Mouse (Mus musculus): Measurements from ENCODE around the gene Adamtsl3. TPM values are rescaled to one million over a fixed set of nuclear protein-coding genes. Genes with fewer than 3 reads are reported as not detected.

Adamtsl3 gene
- polyA plus RNA-seq (2015; fragmentation: Nextera tagmentation; extraction: Ambion mirVana) = 0.61 and 0.68 TPM in 2 replicates

DNA sequence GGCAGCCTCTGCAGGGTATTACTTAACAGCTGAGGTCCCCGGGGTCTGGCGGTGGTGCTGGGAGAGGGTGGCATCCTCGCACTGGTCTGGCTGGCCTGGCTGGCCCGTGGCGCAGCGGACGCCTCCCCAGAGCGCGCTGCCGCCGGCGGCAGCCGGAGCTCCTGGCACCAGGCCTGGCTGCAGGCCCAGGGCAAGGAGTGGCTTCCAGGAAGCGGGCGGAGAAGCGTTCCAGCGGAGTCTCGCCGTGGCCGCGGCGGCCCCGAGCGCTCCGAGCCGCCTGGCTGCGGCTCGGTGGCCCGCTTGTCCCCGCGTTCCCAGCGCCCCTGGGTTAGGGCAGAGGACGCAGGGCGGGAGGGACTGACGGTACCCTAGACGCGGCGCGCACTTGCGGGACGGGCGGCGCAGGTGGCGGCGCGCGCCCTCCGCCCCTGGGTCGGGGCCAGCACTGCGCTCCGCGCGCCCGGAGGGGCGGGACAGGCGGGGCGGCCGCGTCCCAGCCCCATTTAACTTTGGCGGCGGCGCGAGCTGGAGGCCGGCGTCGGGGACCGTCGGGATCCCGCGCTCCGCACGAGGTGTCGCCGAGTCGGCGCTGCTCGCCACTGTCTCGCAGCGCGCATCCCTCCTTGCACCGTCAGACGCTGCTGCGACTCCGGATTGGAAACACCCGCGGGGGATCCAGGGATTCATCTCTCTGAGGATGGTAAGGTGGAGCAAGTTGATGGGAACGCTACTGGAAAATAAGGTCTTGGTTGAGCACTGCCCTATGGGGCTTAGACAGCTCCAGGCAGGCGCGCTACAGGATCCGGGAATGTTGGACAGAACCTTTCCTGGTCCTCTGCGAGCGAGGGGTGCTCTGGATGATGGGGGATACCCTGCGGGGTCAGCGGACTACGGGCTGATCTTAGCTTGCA lies at the start of gene Adamtsl3:
Gene Adamtsl3 (plus strand): TSS at position 484 of the 911 bp plus-strand sequence.
- Histone ChIP-seq H3K9ac (ENCODE audit: low read depth, low read length) (peak within 1 kb of the TSS; percentile 42), H3K4me3 (ENCODE audit: low read length) (peak within 1 kb of the TSS; percentile 50)
- ATAC-seq = peak; percentile 60

GRCm38 (mm10) chr7:82287242-82287641 lies 48.3 kb upstream of the Adamtsl3 start:
- no peak overlapping the region for H3K9ac ChIP-seq (ENCODE audit: low read depth, low read length)
- no peak overlapping the region for H3K27ac ChIP-seq (ENCODE audit: low read length)
- H3K9me3 ChIP-seq (ENCODE audit: control insufficient read depth, low read length) = no peaks in the 10 kb centered on the region
- no peak for ATAC-seq
- WGBS = 84% methylated on average over 2 of the region's 2 CpGs
- no peak overlapping the region for H3K4me2 ChIP-seq (ENCODE audit: low read depth, low read length)
- no peaks in the 10 kb centered on the region for H3K27me3 ChIP-seq (replicated peaks; ENCODE audit: control insufficient read depth, insufficient read depth, low read length)
- no peaks in the 10 kb centered on the region for H3K4me1 ChIP-seq (ENCODE audit: control insufficient read depth, insufficient read depth, low read length)
- H3K4me3 ChIP-seq (ENCODE audit: low read length) = no peak overlapping the region
- H3K36me3 ChIP-seq (ENCODE audit: control insufficient read depth, insufficient read depth, low read length) = no peaks in the 10 kb centered on the region

More for the DNA sequence above, at the start of gene Adamtsl3:
- WGBS = under 1% methylated on average over 78 of the region's 95 CpGs
- Histone ChIP-seq H3K9me3 (ENCODE audit: control insufficient read depth, low read length) (no peaks in the 10 kb centered on the region), H3K27ac (ENCODE audit: low read length) (no peak within 1 kb of the TSS), H3K4me2 (ENCODE audit: low read depth, low read length) (peak within 1 kb of the TSS; percentile 83), H3K27me3 (replicated peaks; ENCODE audit: control insufficient read depth, insufficient read depth, low read length) (peaks cover 31% of the 10 kb centered on the region), H3K36me3 (ENCODE audit: control insufficient read depth, insufficient read depth, low read length) (no peaks in the 10 kb centered on the region), H3K4me1 (ENCODE audit: control insufficient read depth, insufficient read depth, low read length) (peaks cover 4% of the 10 kb centered on the region)

DNA sequence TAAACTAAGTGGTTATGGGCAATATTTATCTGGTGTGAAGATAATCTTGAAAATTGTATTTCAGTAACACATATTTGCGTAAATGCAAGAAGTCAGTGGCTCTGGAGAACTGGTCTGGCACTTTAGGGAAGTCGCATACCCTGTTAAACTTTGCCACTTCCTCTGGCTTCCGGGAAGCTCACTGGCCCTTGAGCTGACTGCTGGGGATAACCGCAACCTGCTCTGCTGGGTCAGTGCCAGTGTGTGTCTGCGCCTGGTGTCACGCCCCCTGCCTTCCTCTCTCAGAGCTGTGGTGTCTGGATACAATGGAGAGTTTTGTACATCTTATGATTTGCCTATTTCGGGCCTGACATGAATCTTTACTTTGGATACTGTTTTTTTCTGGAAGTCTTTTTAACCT lies 42.1 kb upstream of the Adamtsl3 start:
- 60% methylated on average over 7 of the region's 7 CpGs for WGBS
- H3K4me3 ChIP-seq (ENCODE audit: low read length) = no peak overlapping the region
- H3K4me1 ChIP-seq (ENCODE audit: control insufficient read depth, insufficient read depth, low read length) = peaks cover 10% of the 10 kb centered on the region
- H3K9me3 ChIP-seq (ENCODE audit: control insufficient read depth, low read length) = no peaks in the 10 kb centered on the region
- no peak overlapping the region for H3K27ac ChIP-seq (ENCODE audit: low read length)
- H3K36me3 ChIP-seq (ENCODE audit: control insufficient read depth, insufficient read depth, low read length) = no peaks in the 10 kb centered on the region
- no peak for ATAC-seq
- H3K27me3 ChIP-seq (replicated peaks; ENCODE audit: control insufficient read depth, insufficient read depth, low read length) = no peaks in the 10 kb centered on the region
- no peak overlapping the region for H3K4me2 ChIP-seq (ENCODE audit: low read depth, low read length)
- no peak overlapping the region for H3K9ac ChIP-seq (ENCODE audit: low read depth, low read length)

GRCm38 (mm10) chr7:82294083-82294482 lies 41.4 kb upstream of the Adamtsl3 start:
- H3K27ac ChIP-seq (ENCODE audit: low read length) = no peak overlapping the region
- WGBS = 72% methylated on average over 10 of the region's 10 CpGs
- H3K27me3 ChIP-seq (replicated peaks; ENCODE audit: control insufficient read depth, insufficient read depth, low read length) = no peaks in the 10 kb centered on the region
- peaks cover 10% of the 10 kb centered on the region for H3K4me1 ChIP-seq (ENCODE audit: control insufficient read depth, insufficient read depth, low read length)
- H3K4me2 ChIP-seq (ENCODE audit: low read depth, low read length) = no peak overlapping the region
- no peak overlapping the region for H3K4me3 ChIP-seq (ENCODE audit: low read length)
- H3K9ac ChIP-seq (ENCODE audit: low read depth, low read length) = no peak overlapping the region
- no peaks in the 10 kb centered on the region for H3K36me3 ChIP-seq (ENCODE audit: control insufficient read depth, insufficient read depth, low read length)
- no peak for ATAC-seq
- no peaks in the 10 kb centered on the region for H3K9me3 ChIP-seq (ENCODE audit: control insufficient read depth, low read length)

- Histone ChIP-seq H3K27ac (ENCODE audit: low read length) (no peak overlapping the region), H3K9me3 (ENCODE audit: control insufficient read depth, low read length) (no peaks in the 10 kb centered on the region)
Observed at GRCm38 (mm10) chr7:82294611-82295010, 40.9 kb upstream of the Adamtsl3 start.

DNA sequence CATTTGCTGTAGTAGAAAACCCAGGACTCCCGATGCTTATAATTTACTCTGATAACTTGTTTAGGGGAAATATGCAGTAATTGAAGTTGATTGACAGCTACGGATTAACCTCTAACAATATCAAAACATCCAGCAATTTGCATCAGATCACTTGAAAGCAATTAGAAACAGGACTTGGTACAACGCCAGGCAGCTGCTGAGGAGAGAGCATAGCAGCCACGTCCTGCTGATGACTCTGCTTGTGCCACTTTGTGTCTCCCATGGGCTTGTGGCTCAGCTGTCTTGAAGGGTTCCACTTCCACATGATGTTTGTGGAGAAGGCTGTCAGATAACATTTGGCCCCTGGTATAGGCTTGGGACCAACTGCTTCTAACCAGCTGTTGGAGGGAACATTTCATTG lies 27.1 kb upstream of the Adamtsl3 start:
- Histone ChIP-seq H3K4me2 (ENCODE audit: low read depth, low read length) (no peak overlapping the region), H3K27me3 (replicated peaks; ENCODE audit: control insufficient read depth, insufficient read depth, low read length) (no peaks in the 10 kb centered on the region), H3K27ac (ENCODE audit: low read length) (no peak overlapping the region), H3K4me1 (ENCODE audit: control insufficient read depth, insufficient read depth, low read length) (no peaks in the 10 kb centered on the region), H3K9me3 (ENCODE audit: control insufficient read depth, low read length) (no peaks in the 10 kb centered on the region), H3K36me3 (ENCODE audit: control insufficient read depth, insufficient read depth, low read length) (no peaks in the 10 kb centered on the region), H3K4me3 (ENCODE audit: low read length) (no peak overlapping the region), H3K9ac (ENCODE audit: low read depth, low read length) (no peak overlapping the region)
- 69% methylated on average over 4 of the region's 4 CpGs for WGBS
- no peak for ATAC-seq

More at GRCm38 (mm10) chr7:82294611-82295010, 40.9 kb upstream of the Adamtsl3 start:
- ATAC-seq = no peak
- H3K36me3 ChIP-seq (ENCODE audit: control insufficient read depth, insufficient read depth, low read length) = no peaks in the 10 kb centered on the region
- H3K4me2 ChIP-seq (ENCODE audit: low read depth, low read length) = no peak overlapping the region
- no peaks in the 10 kb centered on the region for H3K27me3 ChIP-seq (replicated peaks; ENCODE audit: control insufficient read depth, insufficient read depth, low read length)
- peaks cover 10% of the 10 kb centered on the region for H3K4me1 ChIP-seq (ENCODE audit: control insufficient read depth, insufficient read depth, low read length)
- no peak overlapping the region for H3K4me3 ChIP-seq (ENCODE audit: low read length)
- WGBS = 70% methylated on average over 2 of the region's 2 CpGs
- no peak overlapping the region for H3K9ac ChIP-seq (ENCODE audit: low read depth, low read length)

- ATAC-seq = no peak
- no peak overlapping the region for H3K4me3 ChIP-seq (ENCODE audit: low read length)
- H3K36me3 ChIP-seq (ENCODE audit: control insufficient read depth, insufficient read depth, low read length) = no peaks in the 10 kb centered on the region
- WGBS = 90% methylated on average over 12 of the region's 12 CpGs
- no peak overlapping the region for H3K4me2 ChIP-seq (ENCODE audit: low read depth, low read length)
- no peak overlapping the region for H3K27ac ChIP-seq (ENCODE audit: low read length)
- H3K9me3 ChIP-seq (ENCODE audit: control insufficient read depth, low read length) = no peaks in the 10 kb centered on the region
- H3K4me1 ChIP-seq (ENCODE audit: control insufficient read depth, insufficient read depth, low read length) = no peaks in the 10 kb centered on the region
- H3K9ac ChIP-seq (ENCODE audit: low read depth, low read length) = no peak overlapping the region
- 0 out of 2 replicates have a peak, but pooled peaks cover 2% of the 10 kb centered on the region for H3K27me3 ChIP-seq (replicated peaks; ENCODE audit: control insufficient read depth, insufficient read depth, low read length)
Observed at GRCm38 (mm10) chr7:82318515-82318914, 17.0 kb upstream of the Adamtsl3 start.

- Histone ChIP-seq H3K36me3 (ENCODE audit: control insufficient read depth, insufficient read depth, low read length) (no peaks in the 10 kb centered on the region), H3K9me3 (ENCODE audit: control insufficient read depth, low read length) (no peaks in the 10 kb centered on the region), H3K4me3 (ENCODE audit: low read length) (no peak overlapping the region), H3K4me2 (ENCODE audit: low read depth, low read length) (no peak overlapping the region), H3K27me3 (replicated peaks; ENCODE audit: control insufficient read depth, insufficient read depth, low read length) (0 out of 2 replicates have a peak, but pooled peaks cover 2% of the 10 kb centered on the region), H3K27ac (ENCODE audit: low read length) (no peak overlapping the region), H3K4me1 (ENCODE audit: control insufficient read depth, insufficient read depth, low read length) (no peaks in the 10 kb centered on the region), H3K9ac (ENCODE audit: low read depth, low read length) (no peak overlapping the region)
- no peak for ATAC-seq
- WGBS = 64% methylated on average over 1 of the region's 1 CpGs
Observed at GRCm38 (mm10) chr7:82326616-82327015, 8.9 kb upstream of the Adamtsl3 start.

DNA sequence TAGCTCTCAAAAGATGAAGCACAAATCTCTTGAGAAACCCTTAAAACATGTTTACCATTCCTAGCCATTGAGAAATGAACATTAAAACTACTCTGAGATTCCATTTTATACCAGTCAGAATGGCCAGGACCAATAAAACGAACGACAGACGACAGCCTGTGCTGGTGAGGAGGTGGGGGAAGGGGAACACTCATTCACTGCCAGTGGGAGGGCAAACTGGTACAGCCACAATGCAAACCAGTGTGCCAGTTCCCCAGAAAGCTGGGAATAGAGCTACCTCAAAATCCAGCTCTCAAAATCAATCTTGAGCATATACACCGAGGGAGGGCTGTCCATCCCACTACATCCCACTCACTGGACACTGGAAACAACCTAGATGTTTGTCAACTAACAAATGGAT lies 8.3 kb upstream of the Adamtsl3 start:
- Histone ChIP-seq H3K4me1 (ENCODE audit: control insufficient read depth, insufficient read depth, low read length) (no peaks in the 10 kb centered on the region), H3K9me3 (ENCODE audit: control insufficient read depth, low read length) (no peaks in the 10 kb centered on the region), H3K27me3 (replicated peaks; ENCODE audit: control insufficient read depth, insufficient read depth, low read length) (0 out of 2 replicates have a peak, but pooled peaks cover 2% of the 10 kb centered on the region), H3K27ac (ENCODE audit: low read length) (no peak overlapping the region), H3K4me2 (ENCODE audit: low read depth, low read length) (no peak overlapping the region), H3K4me3 (ENCODE audit: low read length) (no peak overlapping the region), H3K36me3 (ENCODE audit: control insufficient read depth, insufficient read depth, low read length) (no peaks in the 10 kb centered on the region), H3K9ac (ENCODE audit: low read depth, low read length) (no peak overlapping the region)
- ATAC-seq = no peak
- 41% methylated on average over 4 of the region's 4 CpGs for WGBS
